ENCODE assay signal across 28 mouse cellular contexts in genomic region chr8:119386988-119387387, GRCm38 (mm10). TPM values are rescaled to one million over a fixed set of nuclear protein-coding genes. Genes with fewer than 3 reads are reported as not detected.
"Had no signal": no experiment of that assay in that cellular context is flagged by ENCODE, and none has a peak within 500 bp of the region (broad histone marks: within the 10 kb centered on the region; RNA-seq: fewer than 3 reads in every experiment).

No protein-coding gene starts in this region.

- H3K36me3 ChIP-seq: embryonic facial prominence, embryonic 10.5 days; embryonic facial prominence, embryonic 12.5 days; embryonic facial prominence, embryonic 13.5 days; embryonic facial prominence, embryonic 15.5 days; forebrain, embryonic 10.5 days; forebrain, embryonic 12.5 days; forebrain, embryonic 15.5 days had no signal

- H3K9ac ChIP-seq: embryonic facial prominence, embryonic 12.5 days; embryonic facial prominence, embryonic 13.5 days; embryonic facial prominence, embryonic 15.5 days; forebrain, embryonic 12.5 days; forebrain, embryonic 13.5 days; forebrain, embryonic 15.5 days; forebrain, postnatal 0 days had no signal

- H3K4me1 ChIP-seq: embryonic facial prominence, embryonic 10.5 days; embryonic facial prominence, embryonic 12.5 days; embryonic facial prominence, embryonic 13.5 days; embryonic facial prominence, embryonic 15.5 days; forebrain, embryonic 10.5 days; forebrain, embryonic 12.5 days; forebrain, embryonic 13.5 days; forebrain, embryonic 15.5 days had no signal

- H3K9me3 ChIP-seq: embryonic facial prominence, embryonic 10.5 days; embryonic facial prominence, embryonic 12.5 days; embryonic facial prominence, embryonic 13.5 days; embryonic facial prominence, embryonic 15.5 days; forebrain, embryonic 10.5 days; forebrain, embryonic 12.5 days; forebrain, embryonic 13.5 days; forebrain, embryonic 15.5 days had no signal

- H3K27me3 ChIP-seq: embryonic facial prominence, embryonic 12.5 days; embryonic facial prominence, embryonic 13.5 days; embryonic facial prominence, embryonic 15.5 days had no signal

- DNase-seq: cerebellum, adult 9-10 months; cerebellum, adult 9-11 months; cerebellum, postnatal 10 days; cerebellum, postnatal 14 days; cerebellum, postnatal 25 days; cerebellum, postnatal 36 days; embryo, embryonic 11 days; forebrain, postnatal 0 days; gastrocnemius, adult 2 months; gastrocnemius, postnatal 10 days; gastrocnemius, postnatal 14 days; gastrocnemius, postnatal 25 days; gastrocnemius, postnatal 36 days; heart, adult 11 months; heart, adult 18-20 months; heart, adult 2 months had no signal

- H3K4me3 ChIP-seq: embryonic facial prominence, embryonic 10.5 days; embryonic facial prominence, embryonic 12.5 days; embryonic facial prominence, embryonic 13.5 days; embryonic facial prominence, embryonic 15.5 days; erythroblast, embryonic 14.5 days; forebrain, embryonic 10.5 days; forebrain, embryonic 12.5 days; forebrain, embryonic 13.5 days; forebrain, embryonic 15.5 days; gastrocnemius, adult 2 months; heart, adult 2 months had no signal

- H3K27ac ChIP-seq: embryonic facial prominence, embryonic 10.5 days; embryonic facial prominence, embryonic 12.5 days; embryonic facial prominence, embryonic 13.5 days; embryonic facial prominence, embryonic 15.5 days; forebrain, embryonic 10.5 days; forebrain, embryonic 12.5 days; forebrain, embryonic 13.5 days; forebrain, embryonic 15.5 days; gastrocnemius, adult 2 months; heart, adult 2 months had no signal

RNA-seq across cellular contexts. Expression of gene Osgin1, which starts 46.9 kb away (rescaled TPM):
- total RNA-seq: common myeloid progenitor, adult 5-6 weeks; forebrain, postnatal 0 days had no signal

RNA-seq across cellular contexts. Expression of gene Necab2, which starts 59.5 kb away (rescaled TPM):
- total RNA-seq: common myeloid progenitor, adult 5-6 weeks; gastrocnemius, adult 2 months; granulocyte monocyte progenitor cell, adult 5-6 weeks; heart, adult 18-20 months; heart, adult 2 months; heart, adult 8-10 months had no signal
- polyA plus RNA-seq: erythroblast, embryonic 14.5 days; heart, adult 2 months had no signal
